Mouse (Mus musculus) embryo, embryonic 11 days (tissue): ENCODE results near the gene Nek4.

ENCODE experiments used
- DNase-seq: peaks from one replicate; pipeline ENCODE4 v3.0.0-alpha.2; 2015

Gene Nek4

DNA sequence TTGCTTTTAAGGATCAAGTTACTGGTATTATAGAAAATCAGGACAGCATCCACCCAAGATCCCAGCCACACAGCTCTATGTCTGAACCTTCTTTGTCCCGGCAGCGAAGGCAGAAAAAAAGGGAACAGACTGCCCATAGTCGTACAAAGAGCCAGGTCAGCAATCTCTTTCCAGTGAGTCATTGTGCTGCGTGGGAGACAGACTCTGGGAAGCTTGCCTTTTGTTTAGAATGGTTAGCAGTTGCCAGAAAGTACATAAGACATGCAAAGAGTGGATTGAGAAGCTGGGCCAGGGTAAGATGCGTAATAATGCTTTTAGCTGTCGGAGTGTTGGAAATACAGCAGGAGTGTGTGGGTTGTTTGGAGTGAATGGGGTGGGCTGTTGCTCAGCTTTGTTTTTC lies 23.0 kb downstream of the Nek4 start:
- DNase-seq = peak; percentile 7

DNA sequence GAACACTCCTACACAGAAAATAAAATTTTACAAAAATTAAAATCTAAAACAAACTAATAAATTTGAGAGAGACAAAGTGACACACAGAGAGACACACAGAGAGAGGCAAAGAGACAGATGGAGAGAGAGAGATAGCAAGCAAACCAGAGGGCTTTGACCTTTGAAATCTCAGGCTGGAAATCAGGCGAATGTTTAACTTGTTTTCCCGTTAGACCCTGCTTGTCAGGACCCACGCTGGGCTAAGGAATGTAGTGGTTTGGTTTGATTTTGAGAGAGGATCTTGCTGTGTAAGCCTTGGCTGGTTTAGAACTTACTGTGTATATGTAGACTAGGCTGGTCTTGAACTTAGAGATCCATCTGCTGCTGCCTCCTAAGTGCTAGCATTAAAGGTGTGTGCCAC lies 25.0 kb downstream of the Nek4 start:
- DNase-seq = no peak

DNA sequence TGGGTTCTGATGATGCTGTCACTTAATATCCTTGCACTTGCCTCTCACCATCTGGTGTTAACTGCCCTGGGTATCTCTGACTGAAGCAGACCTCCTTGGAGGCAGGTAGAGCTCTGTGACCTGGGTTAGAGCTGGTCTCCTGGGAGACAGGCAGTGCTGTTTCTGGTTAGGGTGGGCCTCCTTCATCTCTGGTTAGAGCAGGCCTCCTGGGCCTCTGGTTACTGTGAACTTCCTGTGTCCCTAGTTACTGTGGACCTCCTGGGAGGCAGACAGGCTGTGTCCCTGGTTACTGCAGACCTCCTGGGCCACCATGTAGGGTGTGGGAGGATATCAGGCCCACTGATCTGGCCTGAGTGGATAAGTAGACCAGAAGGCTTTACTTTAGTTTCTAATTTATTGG lies 45.2 kb downstream of the Nek4 start:
- DNase-seq = no peak

DNA sequence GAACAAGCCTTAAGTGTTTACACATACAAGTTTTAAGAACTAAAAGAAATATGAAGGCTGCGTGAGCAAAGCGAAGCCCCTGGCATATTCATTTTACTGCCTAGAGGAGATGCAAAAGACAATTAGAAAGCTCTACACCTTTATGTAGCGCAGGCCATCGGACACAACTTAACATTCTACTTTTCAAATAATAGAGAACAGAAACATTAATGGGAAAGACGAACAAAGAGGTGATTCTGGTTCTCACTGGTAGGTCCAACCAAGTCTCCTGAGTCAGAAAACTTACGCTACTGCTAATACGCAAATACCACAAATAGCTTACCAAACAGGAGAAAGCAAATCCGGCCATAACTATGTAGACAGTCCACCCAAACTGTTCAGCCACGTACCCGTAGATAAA lies 49.2 kb downstream of the Nek4 start:
- no peak for DNase-seq

DNA sequence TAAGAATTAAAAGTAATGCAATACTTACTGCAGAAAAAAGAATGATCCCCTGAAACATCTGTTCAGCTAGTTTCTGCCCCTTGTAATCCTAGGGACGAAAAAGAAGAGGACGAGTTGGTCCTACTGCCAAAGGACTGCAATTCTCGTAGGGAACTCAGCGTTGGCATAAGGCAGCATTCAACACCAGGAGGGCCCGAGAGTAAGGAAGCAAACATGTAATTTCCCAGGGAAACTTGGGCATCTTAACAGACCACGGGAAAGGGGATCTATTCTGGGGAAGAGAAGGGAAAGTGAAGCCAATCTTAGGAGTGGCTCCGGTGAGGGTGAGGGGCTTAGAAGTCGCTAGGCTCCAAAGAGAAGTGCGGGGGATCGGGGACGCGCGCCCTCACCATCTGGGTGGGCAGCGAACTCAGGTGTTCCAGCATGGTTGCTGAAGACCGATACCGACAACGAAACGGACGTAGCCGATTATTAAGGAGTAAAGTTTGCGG lies 49.7 kb downstream of the Nek4 start:
- DNase-seq = no peak

DNA sequence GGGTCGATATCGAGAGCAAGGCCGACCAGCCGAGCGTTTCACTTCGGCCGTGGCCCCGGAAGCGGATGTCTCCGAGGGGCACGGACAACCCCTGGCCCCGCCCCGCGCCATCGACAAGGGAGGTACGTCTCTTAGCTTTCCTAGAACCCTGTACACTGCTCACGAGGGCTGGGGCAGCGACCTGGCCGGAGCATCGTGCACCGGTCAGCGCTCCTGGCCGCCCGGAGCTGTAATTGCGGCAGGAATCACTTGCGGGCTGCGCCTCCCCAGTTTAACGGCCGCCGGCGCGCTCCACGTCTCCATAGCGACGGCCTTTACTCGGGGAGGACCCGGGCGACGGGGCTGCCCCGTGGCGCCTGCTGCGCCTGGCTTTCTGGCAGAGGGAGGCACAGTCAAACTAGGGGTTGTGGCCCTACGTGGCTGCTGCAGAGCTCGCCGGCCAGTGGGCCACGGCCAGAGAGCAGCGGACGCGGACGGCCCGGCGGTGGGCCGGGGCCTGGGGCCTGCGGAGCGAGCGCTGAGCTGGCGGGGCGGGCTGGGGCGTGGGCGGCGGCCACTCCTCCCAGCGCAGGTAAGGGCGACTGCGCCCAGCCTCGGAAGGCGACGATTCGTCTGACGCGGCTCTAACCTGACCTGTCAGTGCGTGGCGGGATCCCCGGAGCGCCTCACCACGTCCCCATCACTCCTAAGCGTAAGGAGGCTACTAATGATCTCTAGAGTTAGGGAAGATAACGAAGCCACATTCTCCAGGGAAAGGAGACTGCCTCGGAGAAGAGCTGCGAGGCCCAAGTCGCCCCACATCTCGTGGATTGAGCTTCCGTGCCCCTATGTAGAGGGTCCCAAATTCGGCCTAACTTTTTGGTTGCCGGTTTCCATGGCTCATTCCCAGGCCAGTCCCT lies 50.4 kb downstream of the Nek4 start, which contains the start of the genes Glt8d1 and Spcs1:
Glt8d1 (plus strand) TSS at position 94 of the 899 bp plus-strand sequence.
Spcs1 (minus strand) TSS at position 366 of the 899 bp plus-strand sequence.
- DNase-seq = peak; percentile 92

DNA sequence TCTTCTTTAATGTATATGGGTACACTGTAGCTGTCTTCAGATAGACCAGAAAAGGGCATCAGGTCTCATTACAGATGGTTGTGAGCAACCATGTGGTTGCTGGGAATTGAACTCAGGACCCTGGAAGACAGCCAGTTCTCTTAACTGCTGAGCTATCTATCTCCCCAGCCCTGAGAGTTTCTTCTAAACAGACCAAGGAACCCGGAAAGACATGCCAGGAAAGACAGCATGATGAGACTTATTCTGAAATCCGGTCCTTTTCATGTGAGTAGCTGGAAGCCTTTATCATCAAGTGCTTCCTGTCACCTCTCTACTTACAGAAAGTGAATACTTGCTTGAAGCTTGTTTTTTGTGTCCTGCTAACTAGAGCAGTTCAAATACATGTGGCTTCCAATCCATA lies 53.4 kb downstream of the Nek4 start:
- no peak for DNase-seq

DNA sequence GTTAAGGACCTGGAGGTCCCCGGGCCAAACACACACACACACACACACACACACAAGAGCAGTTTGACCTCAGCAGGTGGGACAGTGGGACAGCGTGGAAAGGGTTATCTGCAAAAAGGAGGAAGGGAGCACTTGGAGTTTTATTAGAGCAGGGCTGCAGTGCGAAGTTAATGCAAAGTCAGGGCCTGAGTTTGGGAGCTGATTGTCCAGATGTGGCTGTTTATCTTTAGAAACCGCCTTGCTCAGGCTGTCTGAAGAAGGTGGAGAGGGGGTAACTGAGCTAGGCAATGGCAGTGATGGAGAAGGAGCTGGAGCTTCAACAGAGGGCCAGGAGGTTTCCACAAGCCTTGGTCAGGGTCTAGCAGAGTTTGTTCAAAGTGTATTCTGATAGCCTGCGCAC lies 55.6 kb downstream of the Nek4 start:
- DNase-seq = no peak

DNA sequence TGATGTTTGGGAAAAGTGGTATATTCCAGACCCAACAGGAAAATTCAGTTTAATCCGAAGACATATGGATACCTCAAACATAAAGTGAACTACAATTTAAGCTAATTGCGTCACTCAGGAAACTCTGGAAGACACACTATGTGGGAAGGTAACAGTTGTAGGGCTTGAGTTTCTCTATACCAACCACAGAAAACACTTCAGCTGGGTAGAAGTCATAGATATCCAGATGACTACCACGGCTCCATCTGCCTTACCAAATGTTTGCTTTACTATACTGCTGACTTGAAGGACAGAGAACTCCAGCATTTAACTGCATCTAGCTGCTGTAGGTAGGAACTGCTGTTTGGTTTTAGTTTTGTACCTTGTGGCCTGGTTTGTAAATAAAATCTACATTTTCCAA lies 60.4 kb downstream of the Nek4 start:
- no peak for DNase-seq

DNA sequence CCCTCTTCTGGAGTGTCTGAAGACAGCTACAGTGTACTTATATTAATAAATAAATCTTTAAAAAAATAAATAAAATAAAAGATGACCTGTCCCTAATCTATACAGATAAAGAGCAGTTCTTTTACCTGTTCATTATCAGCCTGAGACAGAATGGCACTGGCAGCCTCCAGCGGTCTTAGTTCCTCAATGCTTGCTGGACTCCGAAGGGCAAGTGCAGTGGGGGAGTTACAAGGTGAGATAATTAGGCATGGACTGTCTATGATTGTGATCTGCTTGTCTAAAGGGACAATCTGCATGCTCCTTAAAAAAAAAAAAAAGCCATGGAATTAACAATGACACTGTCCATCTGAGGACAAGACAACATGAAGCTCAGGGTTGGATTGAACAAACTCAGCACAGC lies 62.8 kb downstream of the Nek4 start:
- DNase-seq = no peak

DNA sequence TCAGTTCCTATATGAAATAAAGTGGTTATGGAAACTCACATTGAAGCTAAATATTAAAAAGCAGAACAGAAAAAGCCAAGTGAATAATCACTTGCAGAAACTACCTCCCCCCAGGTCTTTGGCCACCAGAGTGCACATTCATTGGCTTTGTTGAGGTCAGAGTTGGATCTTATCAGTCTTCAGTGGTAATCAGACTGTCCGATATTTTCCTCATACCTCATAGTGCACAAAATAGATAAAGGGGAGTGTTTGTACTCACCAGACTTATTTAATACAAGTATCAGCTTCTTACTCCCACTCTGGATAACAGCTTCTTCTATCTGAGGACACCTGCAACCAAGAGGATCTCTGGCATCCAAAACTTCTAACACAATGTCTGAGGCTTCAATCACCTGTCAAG lies 64.9 kb downstream of the Nek4 start:
- no peak for DNase-seq

DNA sequence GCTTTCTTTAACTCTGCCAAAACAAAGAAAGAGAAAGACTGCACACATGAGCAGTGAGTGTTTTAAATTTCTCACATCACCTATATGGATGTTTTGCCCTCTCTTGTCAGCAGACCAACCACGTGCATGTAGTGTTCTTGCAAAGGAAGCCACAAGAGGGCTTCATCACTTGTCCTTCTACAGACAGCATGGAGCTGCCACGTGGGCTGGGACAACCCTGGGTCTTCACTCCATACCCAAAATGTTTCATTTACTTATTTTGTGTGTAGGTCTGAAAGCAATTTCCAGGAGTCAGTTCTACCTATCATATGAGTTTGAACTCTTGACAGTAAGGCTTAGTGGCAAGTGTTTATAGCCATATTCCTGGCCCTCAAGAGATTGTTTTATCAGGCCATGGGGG lies 66.7 kb downstream of the Nek4 start:
- DNase-seq = peak; percentile 56

DNA sequence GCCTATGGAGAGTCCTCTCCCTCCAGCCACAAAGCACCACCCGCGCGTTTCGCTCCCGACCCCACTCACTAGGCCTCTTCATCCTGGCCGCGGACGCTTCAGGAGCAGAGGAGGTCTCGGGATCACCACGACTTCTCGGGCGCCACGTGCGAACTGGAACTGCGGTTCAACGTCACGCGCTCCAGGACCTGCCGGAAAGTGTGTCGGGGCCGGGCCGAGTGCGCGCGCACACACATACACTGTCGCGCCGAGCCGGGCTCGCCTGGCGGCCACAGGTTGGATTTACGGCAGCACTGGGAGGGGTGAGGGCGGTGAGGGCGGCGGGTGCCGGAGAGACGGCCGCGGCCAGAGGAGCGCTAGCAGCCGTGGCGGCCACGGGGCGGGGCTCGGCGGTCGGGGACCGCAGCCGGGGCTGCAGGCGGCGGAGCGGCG lies 67.7 kb downstream of the Nek4 start, which contains the start of the genes Pbrm1 and Gnl3:
Pbrm1 (plus strand) TSS at position 279 of the 432 bp plus-strand sequence.
Gnl3 (minus strand) TSS at position 293 of the 432 bp plus-strand sequence.
- peak; percentile 98 for DNase-seq

DNA sequence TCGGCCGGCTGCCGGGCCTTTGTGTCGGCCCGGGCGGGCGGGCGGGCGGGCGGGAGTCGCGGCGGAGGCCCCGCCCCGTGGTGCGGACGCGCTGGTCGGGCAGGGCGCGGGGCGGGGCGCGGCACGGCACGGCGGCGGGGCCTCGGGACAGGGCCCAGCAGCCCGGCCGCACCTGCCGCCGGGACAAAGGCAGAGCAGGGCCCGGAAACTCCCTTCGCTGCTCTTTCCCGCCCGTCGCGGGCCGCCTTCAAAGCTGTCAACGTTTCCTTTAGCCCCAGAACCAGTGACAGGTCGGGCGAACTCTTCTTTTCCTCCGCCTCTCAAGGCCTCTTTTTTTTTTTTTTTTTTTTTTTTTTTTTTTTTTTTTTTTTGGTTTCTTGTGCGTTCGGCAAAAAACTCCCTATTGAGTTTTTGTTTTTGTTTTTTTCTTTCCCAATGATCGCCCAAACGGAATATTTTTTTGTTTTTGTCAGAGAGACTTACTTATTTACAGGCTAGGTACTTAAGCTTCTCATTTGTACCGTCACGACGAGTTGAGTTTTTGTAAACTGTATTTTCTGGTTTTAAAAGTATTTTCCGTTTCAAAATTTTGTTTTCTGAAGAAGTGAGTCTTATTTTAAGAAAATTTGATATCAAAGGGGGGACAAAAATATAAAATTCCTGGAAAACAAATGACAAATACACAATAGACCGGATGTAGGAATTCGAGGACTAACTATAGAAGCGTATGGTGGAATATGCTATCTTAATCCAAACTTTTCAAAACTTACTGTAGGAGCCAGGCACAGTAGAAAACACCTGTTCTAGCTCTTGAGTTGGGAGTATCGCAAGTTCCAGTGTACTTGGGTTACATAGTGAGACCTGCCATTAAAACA lies 68.4 kb downstream of the Nek4 start:
- DNase-seq = peak; percentile 92

DNA sequence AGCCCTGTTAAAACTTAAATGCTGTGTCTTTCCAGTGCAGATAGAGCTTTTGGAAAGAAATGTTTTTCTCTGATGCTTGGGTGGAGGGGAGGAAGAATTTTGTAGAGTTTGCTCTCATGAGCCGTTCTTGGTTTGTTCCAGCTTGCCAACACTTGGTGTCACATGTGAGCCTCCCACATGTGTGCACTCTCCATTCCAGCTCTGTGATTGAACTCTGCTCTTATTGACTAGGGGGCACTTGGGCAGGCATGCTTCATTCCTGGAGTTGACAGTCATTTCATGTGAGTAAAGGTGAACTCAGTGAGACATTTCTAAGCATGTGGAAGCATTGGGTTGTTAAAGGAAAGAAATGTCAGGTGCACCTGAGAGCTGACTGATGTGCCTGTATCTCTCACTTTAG lies 71.4 kb downstream of the Nek4 start:
- no peak for DNase-seq

DNA sequence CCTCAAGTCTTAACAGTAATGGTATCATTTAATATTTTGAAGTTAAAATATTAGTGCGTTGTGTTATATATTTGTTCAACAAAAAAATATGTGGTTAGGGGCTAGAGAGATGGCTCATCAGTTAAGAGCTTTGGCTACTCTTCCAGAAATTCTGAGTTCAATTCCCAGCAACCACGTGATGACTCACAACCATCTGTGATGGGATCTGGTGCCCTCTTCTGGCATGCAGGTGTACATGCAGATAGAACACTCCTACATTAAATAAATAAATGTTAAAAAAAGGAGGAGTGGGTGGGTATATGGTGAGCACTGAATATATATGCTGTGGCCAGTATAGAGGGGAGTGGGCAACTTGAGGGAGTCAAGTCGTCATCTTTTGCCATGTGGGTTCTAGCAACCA lies 74.6 kb downstream of the Nek4 start:
- DNase-seq = peak; percentile 22
